Mouse (Mus musculus) lung, postnatal 0 days (tissue): Measurements from ENCODE around the gene App.

Source experiments
- CTCF ChIP-seq: IDR thresholded peaks from 2 replicates; pipeline ENCODE4 v1.5.1; 2016; ENCODE audit warnings: antibody characterized with exemption, mild to moderate bottlenecking
- EP300 ChIP-seq: IDR thresholded peaks from 2 replicates; pipeline ENCODE4 v1.6.1; 2016; ENCODE audit warnings: antibody characterized with exemption, mild to moderate bottlenecking, control low read depth

- TF ChIP-seq EP300 = no peak
- TF ChIP-seq CTCF = no peak
Observed at GRCm38 (mm10) chr16:85145369-85145768, 28.2 kb downstream of the App start.
